Mouse (Mus musculus) erythroblast, embryonic 14.5 days (primary cell): ENCODE results near the gene Dmap1.

Experiments
- GATA1 ChIP-seq: IDR thresholded peaks from 2 replicates; pipeline ENCODE4 v1.6.1; 2012; ENCODE audit warnings: low read length, inconsistent platforms, mixed read lengths
- TAL1 ChIP-seq: IDR thresholded peaks from 3 replicates; pipeline ENCODE4 v1.6.1; 2012; ENCODE audit warnings: low read length, inconsistent platforms, mixed read lengths

GRCm38 (mm10) chr4:117708780-117709550 is 26.9 kb upstream of the Dmap1 start:
- TF ChIP-seq TAL1 (no peak), GATA1 (no peak)
